Mouse (Mus musculus) kidney, postnatal 0 days (tissue): ENCODE results near the gene Tcaf2. TPM values are rescaled to one million over a fixed set of nuclear protein-coding genes. Genes with fewer than 3 reads are reported as not detected.
A peak's percentile ranks its signal among the peaks of the same experiment; 100 is the strongest.

ENCODE experiments used
- ATAC-seq: fragments of 200-750 bp; cut with Nextera tagmentation; replicated peaks from 2 replicates; pipeline ENCODE4 v1.8.0; 2017; ENCODE audit warnings: low read depth, moderate number of reproducible peaks, moderate TSS enrichment, moderate library complexity; ENCODE audit not compliant: low FRiP score
- DNase-seq: peaks from one replicate; pipeline ENCODE4 v3.0.0-alpha.2; 2016; ENCODE audit warnings: low spot score
- H3K27ac ChIP-seq: fragments of 300-500 bp; sonication (generic); 2 replicates; pipeline ENCODE4 v1.5.1; 2014; ENCODE audit warnings: mild to moderate bottlenecking
- H3K27me3 ChIP-seq: fragments of 300-500 bp; sonication (generic); 2 replicates; pipeline ENCODE4 v1.6.1; 2014; ENCODE audit warnings: low read length, mixed read lengths; ENCODE audit not compliant: insufficient read depth
- H3K36me3 ChIP-seq: fragments of 300-500 bp; sonication (generic); 2 replicates; pipeline ENCODE4 v1.6.1; 2014; ENCODE audit warnings: low read length, mixed read lengths; ENCODE audit not compliant: insufficient read depth
- H3K4me1 ChIP-seq: fragments of 300-500 bp; sonication (generic); replicated peaks from 2 replicates; pipeline ENCODE4 v1.6.1; 2014; ENCODE audit warnings: antibody characterized with exemption, low read length, mixed read lengths; ENCODE audit not compliant: insufficient read depth
- H3K4me2 ChIP-seq: fragments of 300-500 bp; sonication (generic); 2 replicates; pipeline ENCODE4 v1.6.1; 2014; ENCODE audit warnings: mild to moderate bottlenecking, low read length, moderate library complexity, mixed read lengths
- H3K4me3 ChIP-seq: fragments of 300-500 bp; sonication (generic); replicated peaks from 2 replicates; pipeline ENCODE4 v1.5.1; 2014; ENCODE audit warnings: low read depth, low read length
- H3K9ac ChIP-seq: fragments of 300-500 bp; sonication (generic); 2 replicates; pipeline ENCODE4 v1.6.1; 2014; ENCODE audit warnings: low read depth, low read length
- H3K9me3 ChIP-seq: fragments of 300-500 bp; sonication (generic); replicated peaks from 2 replicates; pipeline ENCODE4 v1.6.1; 2016; ENCODE audit warnings: low read length, inconsistent platforms, mixed read lengths
- CTCF ChIP-seq: IDR thresholded peaks from 2 replicates; pipeline ENCODE4 v1.5.1; 2016; ENCODE audit warnings: antibody characterized with exemption, low read depth, mild to moderate bottlenecking, moderate library complexity
- WGBS: fragments of 180-500 bp; shearing (Covaris S2); extraction: QIAGEN DNeasy Blood & Tissue Kit; methylation state at CpG from one replicate; pipeline ENCODE4 v1.1.7; 2014; 5-methylcytosine and 5-hydroxymethylcytosine counted together
- polyA plus RNA-seq: library from polyadenylated mRNA; unstranded; fragments of >200 nt; fragmentation: Nextera tagmentation; extraction: Ambion mirVana; gene quantifications from 2 replicates; pipeline ENCODE4 v1.2.1, GENCODE M21; 2015

The Tcaf2 gene
- polyA plus RNA-seq, 1 experiment from 2014 or later, result 3.2 TPM

DNA sequence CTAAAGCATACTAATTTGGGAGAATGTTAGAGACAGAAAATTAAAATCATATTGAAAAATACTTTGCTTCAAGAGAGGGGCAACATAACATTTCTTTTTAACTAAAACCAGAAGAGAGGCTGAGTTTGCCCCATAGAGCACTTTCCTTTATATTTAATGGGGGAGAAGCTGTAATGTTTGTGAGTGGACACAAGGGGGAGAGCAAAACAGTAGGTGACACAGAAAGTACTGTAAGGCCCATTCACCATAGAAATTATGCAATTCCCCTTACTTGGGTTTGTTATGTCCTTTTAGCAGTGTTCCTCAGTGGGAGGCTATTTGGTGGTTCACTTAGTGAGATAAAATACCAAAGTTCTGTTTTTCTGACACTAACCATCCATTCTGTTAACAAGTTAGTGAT, 32.8 kb downstream of the Tcaf2 start:
- Histone ChIP-seq H3K4me3 (no peak overlapping the region), H3K27me3 (no peaks in the 10 kb centered on the region), H3K9ac (no peak overlapping the region), H3K36me3 (no peaks in the 10 kb centered on the region), H3K9me3 (no peaks in the 10 kb centered on the region), H3K4me1 (no peaks in the 10 kb centered on the region), H3K4me2 (no peak overlapping the region), H3K27ac (no peak overlapping the region)
- ATAC-seq (no peak), DNase-seq (peak; percentile 74)
- peak; percentile 77 for TF ChIP-seq CTCF

DNA sequence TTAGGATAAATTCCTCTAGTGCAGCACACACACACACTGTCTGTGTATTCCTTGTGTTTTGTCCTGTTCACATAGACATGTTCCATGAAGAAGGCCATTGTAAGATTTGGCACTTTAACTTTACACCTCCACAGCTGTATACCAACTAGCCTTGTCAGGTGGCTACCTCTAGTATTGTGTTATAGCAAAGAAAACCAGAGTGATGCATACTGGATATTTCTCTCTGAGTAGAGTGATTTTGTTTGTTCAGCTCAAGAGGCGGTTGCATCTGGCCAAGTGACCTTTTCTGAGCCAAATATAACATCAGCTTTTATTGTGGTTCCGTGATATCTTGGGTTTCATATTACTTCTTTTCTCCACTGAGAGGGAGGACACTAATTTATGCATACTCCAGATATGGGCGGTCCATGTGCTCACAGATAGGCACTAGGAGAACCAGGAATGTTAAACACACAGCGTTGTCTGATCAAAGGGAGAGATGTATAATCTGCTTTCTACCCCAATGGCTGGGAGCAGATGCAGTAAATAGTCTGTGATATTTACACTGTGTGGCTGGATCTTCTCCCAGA, 34.0 kb downstream of the Tcaf2 start:
- Histone ChIP-seq H3K36me3 (no peaks in the 10 kb centered on the region), H3K4me3 (no peak overlapping the region), H3K27ac (no peak overlapping the region), H3K27me3 (no peaks in the 10 kb centered on the region), H3K4me2 (no peak overlapping the region), H3K9me3 (no peaks in the 10 kb centered on the region), H3K4me1 (no peaks in the 10 kb centered on the region), H3K9ac (no peak overlapping the region)
- WGBS, result 35% methylated on average over 4 of the region's 4 CpGs
- TF ChIP-seq CTCF, result no peak
- ATAC-seq (peak; percentile 57; the same call in 1 of the 2 replicates), DNase-seq (peak; percentile 73)

DNA sequence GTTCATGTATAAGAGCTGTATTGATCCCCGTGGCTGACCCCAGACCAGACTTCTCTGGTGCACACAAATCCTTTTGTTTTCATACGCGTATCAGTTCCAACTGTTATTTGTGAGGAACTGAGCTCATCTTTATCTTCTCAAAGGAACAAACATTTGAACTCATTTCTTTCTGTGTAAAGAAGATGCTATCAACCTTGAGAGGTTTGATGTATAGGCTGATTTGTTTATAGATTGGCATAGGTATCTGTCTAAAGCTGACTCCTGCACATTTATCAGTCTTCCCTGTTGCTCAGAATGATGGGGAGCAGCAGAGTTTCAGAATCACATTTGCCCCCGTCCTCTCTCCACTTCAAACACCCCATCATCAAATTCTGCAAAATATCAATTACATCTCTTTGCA, 47.5 kb downstream of the Tcaf2 start, which contains the start of gene Tcaf3:
Gene Tcaf3, minus strand, starts transcription at position 101 of the 400 bp plus-strand sequence.
- no peak within 1 kb of the TSS for H3K4me2 ChIP-seq

DNA sequence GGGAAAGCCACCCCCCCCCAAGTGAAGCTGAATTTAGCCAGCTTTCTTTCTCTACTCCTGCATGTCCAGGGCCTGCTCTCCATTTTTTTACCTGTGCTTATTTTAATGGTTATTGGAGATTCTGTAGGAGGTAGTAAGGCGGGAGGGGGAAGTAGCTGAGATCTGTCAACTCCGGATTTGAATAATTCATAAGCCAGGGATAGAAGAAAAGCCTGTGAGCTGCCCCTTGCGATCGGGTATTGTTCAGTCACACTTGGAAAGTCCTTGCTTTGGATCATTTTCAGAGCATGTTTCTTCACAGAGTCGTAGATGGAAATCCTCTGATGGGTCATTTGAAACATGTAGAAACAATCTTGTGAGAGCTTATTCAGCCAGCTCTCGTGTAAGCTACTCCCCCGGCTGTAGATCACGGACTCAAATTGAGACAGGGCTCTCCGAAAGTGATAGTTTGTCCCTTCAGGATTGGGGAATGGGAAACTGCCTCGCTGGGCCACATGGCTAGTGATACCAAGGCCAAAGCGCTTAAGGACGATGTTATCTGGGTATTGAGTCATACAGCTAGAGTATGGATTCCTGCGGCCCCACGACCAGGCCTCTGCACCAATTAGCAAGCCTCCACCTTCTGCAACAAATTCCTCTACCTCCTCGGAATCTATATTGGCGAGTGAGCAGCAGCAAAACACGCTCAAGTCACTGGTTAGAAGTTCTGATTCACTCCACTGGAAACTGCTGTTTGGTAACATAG, 51.7 kb downstream of the Tcaf2 start:
- Histone ChIP-seq H3K9me3 (no peaks in the 10 kb centered on the region), H3K4me3 (no peak overlapping the region), H3K9ac (no peak overlapping the region), H3K27ac (no peak overlapping the region), H3K36me3 (no peaks in the 10 kb centered on the region), H3K27me3 (no peaks in the 10 kb centered on the region), H3K4me2 (no peak overlapping the region), H3K4me1 (no peaks in the 10 kb centered on the region)
- ATAC-seq (no peak), DNase-seq (no peak)
- no peak for TF ChIP-seq CTCF
- whole genome bisulfite sequencing, result 65% methylated on average over 17 of the region's 17 CpGs

More for the DNA sequence above, 47.5 kb downstream of the Tcaf2 start, which contains the start of gene Tcaf3:
- H3K9ac ChIP-seq, result no peak within 1 kb of the TSS
- DNase-seq (no peak), ATAC-seq (no peak)
- H3K4me3 ChIP-seq, result no peak within 1 kb of the TSS
- H3K36me3 ChIP-seq, result no peaks in the 10 kb centered on the region
- 83% methylated on average over 4 of the region's 4 CpGs for WGBS
- no peak within 1 kb of the TSS for H3K27ac ChIP-seq
- TF ChIP-seq CTCF, result no peak
- H3K27me3 ChIP-seq, result no peaks in the 10 kb centered on the region
- H3K4me1 ChIP-seq, result no peaks in the 10 kb centered on the region
- H3K9me3 ChIP-seq, result no peaks in the 10 kb centered on the region

DNA sequence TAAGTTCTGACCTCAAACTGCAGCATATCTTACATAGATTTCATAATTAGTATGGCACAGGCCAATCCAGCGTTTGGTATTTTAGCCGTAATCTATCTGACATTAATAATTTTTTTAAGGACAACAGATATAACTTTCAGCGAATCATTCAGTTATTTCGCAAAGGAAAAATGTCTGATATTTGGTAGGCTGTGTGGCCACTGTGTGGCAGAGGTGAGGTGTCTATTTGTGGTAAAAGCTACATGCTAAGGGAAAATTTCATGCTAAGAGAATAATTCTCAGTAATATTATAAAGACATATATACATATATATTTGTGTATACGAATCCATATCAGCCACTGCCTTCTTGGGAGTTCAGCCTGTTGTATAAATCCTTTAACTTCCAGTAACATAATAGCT, 58.5 kb downstream of the Tcaf2 start:
- TF ChIP-seq CTCF, result peak; percentile 22; the same call in 1 of the 2 replicates

DNA sequence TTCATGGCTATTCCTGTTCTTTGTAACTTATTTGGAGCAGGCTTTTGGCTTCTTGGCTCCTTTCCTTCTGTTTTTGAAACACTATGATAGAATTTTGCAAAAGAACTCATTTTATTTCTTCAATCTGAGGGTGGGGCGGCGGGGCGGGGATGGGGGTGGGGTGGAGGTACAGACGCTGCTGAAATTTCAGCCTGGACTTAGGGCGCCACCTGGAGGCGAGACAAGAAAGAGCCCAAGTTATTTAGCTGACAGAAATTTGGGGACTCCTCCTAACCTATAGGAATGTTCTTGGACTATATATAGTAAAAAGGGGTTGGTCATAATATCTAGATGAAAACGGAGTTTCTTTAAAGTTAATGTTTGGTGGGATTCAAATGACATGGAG, 61.6 kb downstream of the Tcaf2 start:
- H3K27ac ChIP-seq, result no peak overlapping the region
- H3K4me3 ChIP-seq, result no peak overlapping the region
- no peak overlapping the region for H3K9ac ChIP-seq
- no peaks in the 10 kb centered on the region for H3K36me3 ChIP-seq
- no peak for ATAC-seq
- 0% methylated on average over 7 of the region's 7 CpGs for WGBS
- H3K9me3 ChIP-seq, result no peaks in the 10 kb centered on the region
- TF ChIP-seq CTCF, result peak; percentile 63
- peak overlapping the region; percentile 32; the same call in 1 of the 2 replicates for H3K4me2 ChIP-seq
- no peaks in the 10 kb centered on the region for H3K4me1 ChIP-seq
- DNase-seq, result peak; percentile 73
- no peaks in the 10 kb centered on the region for H3K27me3 ChIP-seq

More for the DNA sequence above, 58.5 kb downstream of the Tcaf2 start:
- Histone ChIP-seq H3K9me3 (no peaks in the 10 kb centered on the region), H3K9ac (no peak overlapping the region), H3K36me3 (no peaks in the 10 kb centered on the region), H3K27ac (no peak overlapping the region), H3K4me2 (no peak overlapping the region), H3K27me3 (no peaks in the 10 kb centered on the region), H3K4me3 (no peak overlapping the region), H3K4me1 (no peaks in the 10 kb centered on the region)
- 86% methylated on average over 5 of the region's 5 CpGs for WGBS
- no peak for DNase-seq
- ATAC-seq, result no peak
